Mouse (Mus musculus): Measurements from ENCODE around the gene Fndc8. TPM values are rescaled to one million over a fixed set of nuclear protein-coding genes. Genes with fewer than 3 reads are reported as not detected.
"Not testable (repeated sequence)": the region's sequence is repeated elsewhere in the genome, so short reads cannot be mapped to it uniquely, and the experiment has no call there.

Fndc8 gene
- total RNA-seq, 2 experiments from 2014 or later, result not detected

GRCm38 (mm10) chr11:82907651-82908607 is 16.0 kb downstream of the Fndc8 start, which contains the start of gene Nle1:
TSS of gene Nle1 (minus strand) at chr11:82908411.
- ATAC-seq (replicated peaks; ENCODE audit: low FRiP score, poor library complexity, severe bottlenecking), result peak; percentile 85

- no peak for ATAC-seq (replicated peaks; ENCODE audit: low FRiP score, poor library complexity, severe bottlenecking)
These were observed 16.7 kb downstream of the Fndc8 start for GRCm38 (mm10) chr11:82908608-82908989.

GRCm38 (mm10) chr11:82910250-82910649 is 18.3 kb downstream of the Fndc8 start, which contains the start of gene Unc45b:
TSS of gene Unc45b (plus strand) at chr11:82910550.
- no peak for ATAC-seq (replicated peaks; ENCODE audit: low FRiP score, poor library complexity, severe bottlenecking)

- no peak for ATAC-seq (replicated peaks; ENCODE audit: low FRiP score, poor library complexity, severe bottlenecking)
These were observed 18.9 kb downstream of the Fndc8 start for GRCm38 (mm10) chr11:82910679-82911389.

GRCm38 (mm10) chr11:82914711-82915352 is 22.9 kb downstream of the Fndc8 start:
- ATAC-seq (replicated peaks; ENCODE audit: low FRiP score, poor library complexity, severe bottlenecking), result peak; percentile 72

- ATAC-seq (replicated peaks; ENCODE audit: low FRiP score, poor library complexity, severe bottlenecking), result no peak
These were observed 28.8 kb downstream of the Fndc8 start for GRCm38 (mm10) chr11:82920768-82921167.

- no peak for ATAC-seq (replicated peaks; ENCODE audit: low FRiP score, poor library complexity, severe bottlenecking)
These were observed 29.8 kb downstream of the Fndc8 start for GRCm38 (mm10) chr11:82921691-82922090.

GRCm38 (mm10) chr11:82923910-82924309 is 32.0 kb downstream of the Fndc8 start:
- not testable (repeated sequence) for ATAC-seq (replicated peaks; ENCODE audit: low FRiP score, poor library complexity, severe bottlenecking)

- ATAC-seq (replicated peaks; ENCODE audit: low FRiP score, poor library complexity, severe bottlenecking), result peak; percentile 19; the same call in 1 of the 2 replicates
These were observed 37.1 kb downstream of the Fndc8 start for GRCm38 (mm10) chr11:82928897-82929632.

- no peak for ATAC-seq (replicated peaks; ENCODE audit: low FRiP score, poor library complexity, severe bottlenecking)
These were observed 37.7 kb downstream of the Fndc8 start for GRCm38 (mm10) chr11:82929633-82929950.

GRCm38 (mm10) chr11:82930391-82930955 is 38.5 kb downstream of the Fndc8 start:
- not testable (repeated sequence) for ATAC-seq (replicated peaks; ENCODE audit: low FRiP score, poor library complexity, severe bottlenecking)

GRCm38 (mm10) chr11:82931161-82931560 is 39.2 kb downstream of the Fndc8 start:
- not testable (repeated sequence) for ATAC-seq (replicated peaks; ENCODE audit: low FRiP score, poor library complexity, severe bottlenecking)

GRCm38 (mm10) chr11:82931671-82932450 is 39.9 kb downstream of the Fndc8 start:
- not testable (repeated sequence) for ATAC-seq (replicated peaks; ENCODE audit: low FRiP score, poor library complexity, severe bottlenecking)

- ATAC-seq (replicated peaks; ENCODE audit: low FRiP score, poor library complexity, severe bottlenecking), result no peak
These were observed 41.3 kb downstream of the Fndc8 start for GRCm38 (mm10) chr11:82933186-82933585.

GRCm38 (mm10) chr11:82943336-82943735 is 51.4 kb downstream of the Fndc8 start:
- no peak for ATAC-seq (replicated peaks; ENCODE audit: low FRiP score, poor library complexity, severe bottlenecking)

- no peak for ATAC-seq (replicated peaks; ENCODE audit: low FRiP score, poor library complexity, severe bottlenecking)
These were observed 53.7 kb downstream of the Fndc8 start for GRCm38 (mm10) chr11:82945636-82946035.

- no peak for ATAC-seq (replicated peaks; ENCODE audit: low FRiP score, poor library complexity, severe bottlenecking)
These were observed 55.5 kb downstream of the Fndc8 start for GRCm38 (mm10) chr11:82947457-82947856.

- no peak for ATAC-seq (replicated peaks; ENCODE audit: low FRiP score, poor library complexity, severe bottlenecking)
These were observed 57.1 kb downstream of the Fndc8 start for GRCm38 (mm10) chr11:82949036-82949435.

All from erythroid progenitor cell, adult 5-6 weeks (primary cell).